1 mouse cellular context compared by ENCODE assay signal in the genomic region with DNA sequence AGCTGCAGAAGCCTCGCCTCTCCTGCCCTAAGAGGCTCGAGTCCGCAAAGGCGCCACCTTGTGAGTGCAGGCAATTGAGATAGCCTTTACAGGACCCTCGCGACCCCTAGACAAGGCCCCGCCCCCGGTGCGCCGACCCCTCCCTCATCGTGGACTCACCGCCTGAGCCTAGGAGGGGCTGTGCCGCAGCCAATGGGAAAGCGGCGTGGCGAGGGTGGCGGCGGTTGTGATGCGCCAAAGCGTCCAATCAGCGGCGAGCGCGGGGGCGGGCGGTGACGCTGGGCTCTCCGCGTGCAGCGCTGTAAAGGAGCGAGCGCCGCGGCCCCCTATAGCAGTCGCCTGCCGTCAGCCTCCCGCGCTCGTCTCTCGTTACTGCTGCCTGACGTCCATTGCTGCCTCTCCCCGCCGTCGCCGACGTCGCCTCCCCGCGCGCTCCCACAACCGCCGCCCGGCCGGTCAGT.
TF ChIP-seq lines count a peak whose summit lies in the region.

Gene Chka, plus strand, starts transcription at position 272 of the 461 bp plus-strand sequence.

TF ChIP-seq in CH12.LX, 34 proteins besides CTCF, POLR2A, EP300 and RAD21 (continued from another document):
- no peak for TF ChIP-seq IRF4 (IDR thresholded peaks at IDR 0.05; ENCODE audit: low read depth, low read length)
- TF ChIP-seq SMC3 (IDR thresholded peaks at IDR 0.05; ENCODE audit: low read depth, low read length) = no peak
- TF ChIP-seq MYC (IDR thresholded peaks at IDR 0.05; ENCODE audit: low read depth, low read length) = no peak
- TF ChIP-seq NELFE (IDR thresholded peaks at IDR 0.05; ENCODE audit: low read depth, low read length) = peak; percentile 95
- no peak for TF ChIP-seq UBTF (IDR thresholded peaks at IDR 0.05; ENCODE audit: low read depth, low read length)
- TF ChIP-seq MAX (IDR thresholded peaks at IDR 0.05; ENCODE audit: low read length) = peak; percentile 85
- peak; percentile 95 for TF ChIP-seq ZMIZ1 (IDR thresholded peaks at IDR 0.05; ENCODE audit: low read depth, low read length)
- peak; percentile 80 for TF ChIP-seq CHD2 (IDR thresholded peaks at IDR 0.05; ENCODE audit: low read length)
- peak; percentile 85 for TF ChIP-seq TCF12 (IDR thresholded peaks at IDR 0.05; ENCODE audit: low read depth, low read length)
- TF ChIP-seq SIN3A (IDR thresholded peaks at IDR 0.05; ENCODE audit: low read length) = peak; percentile 62; the same call in 1 of the 2 replicates
- TF ChIP-seq RCOR1 (conservative IDR thresholded peaks at IDR 0.05; ENCODE audit: low read depth, low read length) = no peak
- TF ChIP-seq MAFK (IDR thresholded peaks at IDR 0.05; ENCODE audit: insufficient replicate concordance, low read length) = no peak
- peak; percentile 57; the same call in 1 of the 2 replicates for TF ChIP-seq MAZ (IDR thresholded peaks at IDR 0.05; ENCODE audit: low read depth, low read length)
- TF ChIP-seq ZKSCAN1 (IDR thresholded peaks at IDR 0.05; ENCODE audit: borderline replicate concordance, low read depth, low read length) = no peak
- TF ChIP-seq JUND (conservative IDR thresholded peaks at IDR 0.05; ENCODE audit: low read depth, low read length) = no peak
- TF ChIP-seq MXI1 (IDR thresholded peaks at IDR 0.05; ENCODE audit: low read depth, low read length) = peak; percentile 90
- peak; percentile 47 for TF ChIP-seq NRF1 (IDR thresholded peaks at IDR 0.05; ENCODE audit: low read depth, low read length)
- TF ChIP-seq E2F4 (IDR thresholded peaks at IDR 0.05; ENCODE audit: insufficient replicate concordance, low read depth, low read length) = no peak
- peak; percentile 65 for TF ChIP-seq TBP (conservative IDR thresholded peaks at IDR 0.05; ENCODE audit: low read depth, low read length)
- TF ChIP-seq GABPA (IDR thresholded peaks at IDR 0.05; ENCODE audit: insufficient replicate concordance, low read depth, low read length) = no peak
- TF ChIP-seq ETS1 (conservative IDR thresholded peaks at IDR 0.05; ENCODE audit: low read depth, low read length) = no peak
- TF ChIP-seq ZNF384 (IDR thresholded peaks at IDR 0.05; ENCODE audit: low read depth, low read length) = no peak
- no peak; the same call in 1 of the 2 replicates for TF ChIP-seq HCFC1 (IDR thresholded peaks at IDR 0.05; ENCODE audit: low read depth, low read length)
- no peak for TF ChIP-seq USF1 (IDR thresholded peaks at IDR 0.05; ENCODE audit: low read depth, low read length)
- no peak; the same call in 1 of the 2 replicates for TF ChIP-seq MEF2A (IDR thresholded peaks at IDR 0.05; ENCODE audit: borderline replicate concordance, low read depth, low read length)
- TF ChIP-seq USF2 (conservative IDR thresholded peaks at IDR 0.05; ENCODE audit: low read depth, low read length) = no peak
- TF ChIP-seq CHD1 (IDR thresholded peaks at IDR 0.05; ENCODE audit: low read depth, low read length) = no peak; the same call in 1 of the 2 replicates
